Mouse (Mus musculus): ENCODE measurements around the gene Rcvrn. TPM values are rescaled to one million over a fixed set of nuclear protein-coding genes. Genes with fewer than 3 reads are reported as not detected.

Gene Rcvrn
- polyA plus RNA-seq (2014; fragmentation: Nextera tagmentation; extraction: Ambion mirVana): not detected in 2 replicates

DNA sequence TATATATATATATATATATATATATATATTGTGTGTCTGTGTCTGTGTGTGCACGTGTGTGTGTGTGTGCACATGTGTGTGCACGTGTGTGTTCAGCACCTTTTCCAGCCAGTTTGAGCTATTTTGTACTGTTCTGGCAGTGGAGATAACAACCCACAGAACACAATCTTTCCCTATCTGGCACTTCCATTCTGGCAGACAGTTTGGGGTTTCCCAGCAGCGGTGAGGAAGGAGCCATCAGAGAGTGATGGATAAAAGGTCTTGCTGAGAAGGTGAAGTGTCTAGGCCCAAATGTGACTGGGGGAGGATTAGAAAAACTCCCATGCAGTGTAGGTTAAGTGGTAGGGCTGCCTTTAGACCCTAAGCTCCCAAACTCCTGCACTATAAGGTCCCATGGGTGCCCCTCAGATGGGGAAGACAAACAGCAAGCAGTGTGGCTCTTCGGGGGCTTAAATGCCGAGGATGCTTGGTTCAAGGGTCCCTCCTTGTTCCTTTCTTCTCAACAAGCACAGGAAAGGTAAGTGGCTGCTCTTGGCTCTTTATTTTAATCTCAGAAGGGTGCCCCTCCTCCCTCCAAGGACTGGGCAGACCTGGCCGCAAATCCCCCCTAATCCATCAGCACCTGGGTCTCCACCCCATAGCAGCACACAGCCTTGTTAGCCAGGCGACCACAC, at the start of gene Rcvrn:
Gene Rcvrn, plus strand, starts transcription at position 624 of the 674 bp plus-strand sequence.
- no peak within 1 kb of the TSS for H3K4me3 ChIP-seq (ENCODE audit: low read depth, low read length)
- no peaks in the 10 kb centered on the region for H3K36me3 ChIP-seq (replicated peaks; ENCODE audit: control insufficient read depth, insufficient read depth, low read depth, low read length)
- H3K4me2 ChIP-seq (ENCODE audit: low read depth, low read length): no peak within 1 kb of the TSS
- 67% methylated on average over 7 of the region's 7 CpGs for WGBS
- H3K9me3 ChIP-seq (replicated peaks; ENCODE audit: control insufficient read depth, low read length): no peaks in the 10 kb centered on the region
- H3K4me1 ChIP-seq (ENCODE audit: control insufficient read depth, insufficient read depth, low read length): no peaks in the 10 kb centered on the region
- H3K27me3 ChIP-seq (ENCODE audit: control insufficient read depth, insufficient read depth, low read length): no peaks in the 10 kb centered on the region
- no peak for DNase-seq (ENCODE audit: low spot score)
- H3K27ac ChIP-seq (replicated peaks; ENCODE audit: low read depth, low read length): no peak within 1 kb of the TSS
- ATAC-seq (replicated peaks; ENCODE audit: insufficient number of reproducible peaks, low FRiP score, low TSS enrichment, low read depth): no peak
- no peak within 1 kb of the TSS for H3K9ac ChIP-seq (replicated peaks; ENCODE audit: low read length)

DNA sequence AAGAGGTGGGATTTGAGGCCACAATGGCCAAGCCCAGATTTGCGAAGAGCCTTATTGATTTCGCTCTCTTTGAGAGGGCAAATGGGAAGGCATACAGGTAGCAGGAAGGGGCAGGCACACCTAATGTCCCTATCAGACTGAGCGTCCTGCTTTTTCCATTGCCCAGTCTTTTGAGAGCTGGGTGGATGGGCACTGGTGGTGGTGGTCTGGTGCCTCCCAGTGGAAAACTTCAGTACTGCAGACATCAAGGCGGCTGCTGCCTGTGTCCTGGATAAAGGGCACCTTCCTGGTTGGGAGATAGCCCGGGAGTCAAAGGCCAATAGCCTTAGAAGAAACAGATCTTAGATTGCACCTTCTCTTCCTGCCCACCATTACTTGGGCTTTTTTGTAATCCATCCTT, 47.4 kb upstream of the Rcvrn start:
- H3K4me3 ChIP-seq (ENCODE audit: low read depth, low read length): no peak overlapping the region
- H3K27ac ChIP-seq (replicated peaks; ENCODE audit: low read depth, low read length): no peak overlapping the region
- peak; percentile 37; the same call in 1 of the 2 replicates for ATAC-seq (replicated peaks; ENCODE audit: insufficient number of reproducible peaks, low FRiP score, low TSS enrichment, low read depth)
- no peaks in the 10 kb centered on the region for H3K9me3 ChIP-seq (replicated peaks; ENCODE audit: control insufficient read depth, low read length)
- no peaks in the 10 kb centered on the region for H3K4me1 ChIP-seq (ENCODE audit: control insufficient read depth, insufficient read depth, low read length)
- no peak overlapping the region for H3K4me2 ChIP-seq (ENCODE audit: low read depth, low read length)
- no peak overlapping the region for H3K9ac ChIP-seq (replicated peaks; ENCODE audit: low read length)
- 30% methylated on average over 5 of the region's 5 CpGs for WGBS
- DNase-seq (ENCODE audit: low spot score): peak; percentile 74
- H3K27me3 ChIP-seq (ENCODE audit: control insufficient read depth, insufficient read depth, low read length): no peaks in the 10 kb centered on the region
- H3K36me3 ChIP-seq (replicated peaks; ENCODE audit: control insufficient read depth, insufficient read depth, low read depth, low read length): no peaks in the 10 kb centered on the region

DNA sequence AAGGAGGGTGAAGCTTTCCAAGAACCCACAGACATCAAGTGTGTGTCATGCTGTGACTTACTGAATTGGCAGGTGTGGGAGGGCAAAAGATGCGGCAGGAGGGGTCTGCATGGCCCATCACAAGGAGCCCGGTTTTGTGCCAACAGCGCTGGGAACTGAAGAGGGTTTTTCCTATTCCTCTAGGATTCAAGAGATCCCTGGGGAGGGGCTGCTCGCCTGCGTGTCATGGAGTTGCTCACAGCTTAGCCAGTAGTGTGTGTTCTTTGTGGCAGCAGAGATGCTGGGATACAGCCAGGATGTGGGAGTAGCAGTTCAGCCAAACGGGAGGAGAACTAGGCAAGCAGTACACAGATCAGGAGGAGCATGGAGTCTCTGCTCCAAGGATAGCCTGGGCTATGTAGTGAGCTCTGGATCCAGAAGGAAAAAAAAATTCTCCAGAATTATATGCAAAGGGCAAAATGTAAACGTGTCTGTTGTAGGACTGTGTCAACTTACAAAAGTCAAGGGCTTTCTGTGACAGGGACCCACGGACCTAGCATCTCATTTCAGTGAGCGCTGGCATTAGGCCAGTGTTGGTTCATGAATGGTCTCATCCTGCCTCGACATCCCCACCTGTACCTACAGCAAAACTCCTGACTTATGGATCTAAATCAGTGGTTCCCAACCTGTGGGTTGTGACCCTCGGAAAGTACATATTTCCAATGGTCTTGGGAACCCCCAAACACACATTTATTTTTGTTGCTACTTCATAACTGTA, 46.3 kb upstream of the Rcvrn start:
- no peak overlapping the region for H3K4me3 ChIP-seq (ENCODE audit: low read depth, low read length)
- H3K4me2 ChIP-seq (ENCODE audit: low read depth, low read length): no peak overlapping the region
- H3K9me3 ChIP-seq (replicated peaks; ENCODE audit: control insufficient read depth, low read length): no peaks in the 10 kb centered on the region
- WGBS: 77% methylated on average over 11 of the region's 11 CpGs
- no peaks in the 10 kb centered on the region for H3K4me1 ChIP-seq (ENCODE audit: control insufficient read depth, insufficient read depth, low read length)
- H3K36me3 ChIP-seq (replicated peaks; ENCODE audit: control insufficient read depth, insufficient read depth, low read depth, low read length): no peaks in the 10 kb centered on the region
- ATAC-seq (replicated peaks; ENCODE audit: insufficient number of reproducible peaks, low FRiP score, low TSS enrichment, low read depth) (no peak), DNase-seq (ENCODE audit: low spot score) (no peak)
- no peak overlapping the region for H3K9ac ChIP-seq (replicated peaks; ENCODE audit: low read length)
- no peaks in the 10 kb centered on the region for H3K27me3 ChIP-seq (ENCODE audit: control insufficient read depth, insufficient read depth, low read length)
- no peak overlapping the region for H3K27ac ChIP-seq (replicated peaks; ENCODE audit: low read depth, low read length)

DNA sequence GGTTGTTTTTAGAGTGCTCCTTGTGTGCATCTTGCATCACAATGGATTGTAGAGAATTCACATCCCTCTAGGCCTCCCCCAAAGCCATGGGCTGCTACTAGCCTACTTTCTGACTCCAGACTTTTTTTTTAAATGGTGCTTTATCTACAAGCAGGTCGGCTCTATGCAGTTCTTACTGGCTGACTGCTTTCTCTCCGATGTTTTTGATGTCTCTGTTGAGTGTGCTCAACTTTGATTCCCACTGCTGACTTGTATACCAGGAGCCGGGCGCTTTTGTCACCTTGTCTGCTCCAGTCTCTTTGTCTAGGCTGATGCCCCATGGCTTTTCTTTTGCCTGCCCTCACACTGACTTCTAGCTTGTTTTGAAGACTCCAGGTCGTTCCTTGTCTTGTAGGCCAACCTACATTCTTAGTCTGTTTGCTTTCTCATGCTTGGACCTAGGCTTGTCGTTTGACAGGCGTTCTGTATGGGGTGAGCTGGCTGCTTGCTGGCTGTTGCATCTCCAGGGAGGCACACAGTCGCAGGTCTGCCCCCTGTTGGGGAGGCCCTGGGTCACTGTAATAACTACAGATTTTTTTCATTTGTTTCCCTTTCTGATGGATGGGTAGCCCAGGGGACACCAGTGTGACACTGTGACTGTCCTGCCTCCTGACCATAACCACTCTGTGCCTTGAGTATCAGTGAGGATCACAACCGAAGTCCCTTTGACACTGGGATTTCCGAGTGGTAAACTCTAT, 45.0 kb upstream of the Rcvrn start:
- H3K4me1 ChIP-seq (ENCODE audit: control insufficient read depth, insufficient read depth, low read length): no peaks in the 10 kb centered on the region
- H3K27ac ChIP-seq (replicated peaks; ENCODE audit: low read depth, low read length): no peak overlapping the region
- H3K9ac ChIP-seq (replicated peaks; ENCODE audit: low read length): no peak overlapping the region
- no peak overlapping the region for H3K4me3 ChIP-seq (ENCODE audit: low read depth, low read length)
- H3K9me3 ChIP-seq (replicated peaks; ENCODE audit: control insufficient read depth, low read length): no peaks in the 10 kb centered on the region
- no peak overlapping the region for H3K4me2 ChIP-seq (ENCODE audit: low read depth, low read length)
- DNase-seq (ENCODE audit: low spot score) (no peak), ATAC-seq (replicated peaks; ENCODE audit: insufficient number of reproducible peaks, low FRiP score, low TSS enrichment, low read depth) (no peak)
- no peaks in the 10 kb centered on the region for H3K36me3 ChIP-seq (replicated peaks; ENCODE audit: control insufficient read depth, insufficient read depth, low read depth, low read length)
- H3K27me3 ChIP-seq (ENCODE audit: control insufficient read depth, insufficient read depth, low read length): no peaks in the 10 kb centered on the region
- 54% methylated on average over 10 of the region's 10 CpGs for WGBS

DNA sequence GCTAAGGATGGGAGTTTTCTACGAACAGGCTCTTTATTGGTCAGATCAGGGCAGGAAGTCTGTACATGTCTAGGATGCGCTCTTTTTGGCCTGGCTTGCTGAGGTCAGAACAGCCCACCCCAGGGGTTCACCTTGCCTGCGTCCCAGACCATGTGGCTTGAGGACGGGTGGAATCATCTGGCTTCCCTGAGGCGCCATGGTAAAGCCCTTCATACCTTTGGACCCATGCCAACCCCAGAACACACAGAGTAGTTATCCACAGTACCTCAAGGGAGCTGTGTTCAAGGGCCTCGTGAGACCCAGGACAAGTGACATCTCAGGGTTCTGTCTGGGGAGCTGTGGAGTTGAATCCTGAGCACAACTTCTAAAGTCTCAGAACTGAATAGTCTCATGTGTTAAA, 43.4 kb upstream of the Rcvrn start:
- DNase-seq (ENCODE audit: low spot score) (no peak), ATAC-seq (replicated peaks; ENCODE audit: insufficient number of reproducible peaks, low FRiP score, low TSS enrichment, low read depth) (no peak)
- no peak overlapping the region for H3K9ac ChIP-seq (replicated peaks; ENCODE audit: low read length)
- WGBS: 83% methylated on average over 6 of the region's 6 CpGs
- no peaks in the 10 kb centered on the region for H3K27me3 ChIP-seq (ENCODE audit: control insufficient read depth, insufficient read depth, low read length)
- H3K27ac ChIP-seq (replicated peaks; ENCODE audit: low read depth, low read length): no peak overlapping the region
- no peak overlapping the region for H3K4me3 ChIP-seq (ENCODE audit: low read depth, low read length)
- no peaks in the 10 kb centered on the region for H3K9me3 ChIP-seq (replicated peaks; ENCODE audit: control insufficient read depth, low read length)
- H3K36me3 ChIP-seq (replicated peaks; ENCODE audit: control insufficient read depth, insufficient read depth, low read depth, low read length): no peaks in the 10 kb centered on the region
- H3K4me2 ChIP-seq (ENCODE audit: low read depth, low read length): no peak overlapping the region
- no peaks in the 10 kb centered on the region for H3K4me1 ChIP-seq (ENCODE audit: control insufficient read depth, insufficient read depth, low read length)

DNA sequence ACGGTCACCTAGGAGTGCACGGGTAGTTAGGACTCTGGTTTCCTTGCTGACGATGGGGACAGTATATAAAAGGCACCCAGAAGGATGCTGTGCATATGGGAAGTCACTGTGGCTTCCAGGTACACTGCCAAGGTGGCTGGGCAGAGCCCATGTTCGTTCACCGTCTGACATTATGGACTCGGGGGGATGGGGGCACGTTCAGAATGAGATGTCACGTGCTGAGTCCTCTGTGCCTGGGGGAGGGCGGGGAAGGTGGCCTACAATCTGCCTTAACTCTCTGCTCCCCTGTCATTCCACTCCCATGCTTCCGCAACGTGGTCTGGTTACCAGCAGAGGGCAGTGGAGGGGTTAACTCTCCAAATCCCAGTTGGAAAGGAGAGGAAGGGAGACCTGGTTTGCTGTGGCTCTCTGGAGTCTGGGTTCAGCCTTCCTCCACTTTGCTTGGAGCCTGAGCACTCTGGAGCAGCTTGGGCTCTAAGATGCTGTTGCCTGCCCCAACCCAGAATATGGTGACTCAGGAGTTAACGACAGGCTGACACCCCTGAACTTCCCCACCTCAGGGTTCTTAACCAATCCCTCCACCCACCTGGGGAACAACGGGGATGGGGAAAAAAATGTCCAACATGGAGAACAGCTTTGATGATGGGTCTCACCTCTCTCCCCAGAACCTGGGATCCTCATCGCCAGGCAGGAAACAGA, 42.8 kb upstream of the Rcvrn start:
- no peak overlapping the region for H3K9ac ChIP-seq (replicated peaks; ENCODE audit: low read length)
- no peak overlapping the region for H3K4me3 ChIP-seq (ENCODE audit: low read depth, low read length)
- no peak overlapping the region for H3K27ac ChIP-seq (replicated peaks; ENCODE audit: low read depth, low read length)
- no peaks in the 10 kb centered on the region for H3K36me3 ChIP-seq (replicated peaks; ENCODE audit: control insufficient read depth, insufficient read depth, low read depth, low read length)
- DNase-seq (ENCODE audit: low spot score) (peak; percentile 76), ATAC-seq (replicated peaks; ENCODE audit: insufficient number of reproducible peaks, low FRiP score, low TSS enrichment, low read depth) (no peak)
- 18% methylated on average over 14 of the region's 14 CpGs for WGBS
- no peaks in the 10 kb centered on the region for H3K9me3 ChIP-seq (replicated peaks; ENCODE audit: control insufficient read depth, low read length)
- H3K4me1 ChIP-seq (ENCODE audit: control insufficient read depth, insufficient read depth, low read length): no peaks in the 10 kb centered on the region
- H3K27me3 ChIP-seq (ENCODE audit: control insufficient read depth, insufficient read depth, low read length): no peaks in the 10 kb centered on the region
- H3K4me2 ChIP-seq (ENCODE audit: low read depth, low read length): no peak overlapping the region

DNA sequence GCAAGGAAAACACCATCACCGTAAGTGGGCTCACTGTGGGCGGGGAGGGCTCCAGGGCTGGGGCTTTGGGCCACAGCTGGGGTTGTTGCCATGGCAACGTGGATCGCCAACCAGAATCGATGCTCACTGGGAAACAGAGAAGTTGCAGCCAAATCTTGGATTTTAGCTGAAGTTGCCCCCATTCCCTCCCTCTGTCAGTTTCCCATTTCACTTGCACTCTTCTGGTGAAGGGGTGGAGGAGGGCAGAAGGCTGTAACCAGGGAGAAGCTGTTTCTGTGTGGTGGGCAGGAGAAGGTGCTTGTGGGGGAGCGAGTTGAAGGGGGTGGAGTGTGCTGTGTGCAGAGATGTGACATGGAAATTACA, 42.3 kb upstream of the Rcvrn start:
- peak; percentile 21 for DNase-seq (ENCODE audit: low spot score)
- no peak for ATAC-seq (replicated peaks; ENCODE audit: insufficient number of reproducible peaks, low FRiP score, low TSS enrichment, low read depth)
- Histone ChIP-seq H3K27me3 (ENCODE audit: control insufficient read depth, insufficient read depth, low read length) (no peaks in the 10 kb centered on the region), H3K27ac (replicated peaks; ENCODE audit: low read depth, low read length) (no peak overlapping the region), H3K4me1 (ENCODE audit: control insufficient read depth, insufficient read depth, low read length) (no peaks in the 10 kb centered on the region), H3K4me2 (ENCODE audit: low read depth, low read length) (no peak overlapping the region), H3K9me3 (replicated peaks; ENCODE audit: control insufficient read depth, low read length) (no peaks in the 10 kb centered on the region), H3K4me3 (ENCODE audit: low read depth, low read length) (no peak overlapping the region), H3K9ac (replicated peaks; ENCODE audit: low read length) (no peak overlapping the region), H3K36me3 (replicated peaks; ENCODE audit: control insufficient read depth, insufficient read depth, low read depth, low read length) (no peaks in the 10 kb centered on the region)
- 35% methylated on average over 6 of the region's 6 CpGs for WGBS

Measured in embryonic facial prominence, embryonic 11.5 days (tissue).